Mouse (Mus musculus) neural tube, embryonic 14.5 days (tissue): ENCODE measurements around the gene Il33. TPM values are rescaled to one million over a fixed set of nuclear protein-coding genes. Genes with fewer than 3 reads are reported as not detected.

ENCODE experiments used
- ATAC-seq: fragments of 200-750 bp; cut with Nextera tagmentation; 2 replicates; pipeline ENCODE4 v1.8.0; 2017; ENCODE audit warnings: low read depth, mild to moderate bottlenecking, moderate TSS enrichment, moderate library complexity
- H3K27ac ChIP-seq: fragments of 300-500 bp; sonication (generic); 2 replicates; pipeline ENCODE4 v1.5.1; 2014; ENCODE audit warnings: low read depth, mild to moderate bottlenecking, control low read depth, low read length, moderate library complexity, mixed read lengths
- H3K27me3 ChIP-seq: fragments of 300-500 bp; sonication (generic); 2 replicates; pipeline ENCODE4 v1.6.1; 2014; ENCODE audit warnings: low read length; ENCODE audit not compliant: control insufficient read depth, insufficient read depth
- H3K36me3 ChIP-seq: fragments of 300-500 bp; sonication (generic); 2 replicates; pipeline ENCODE4 v1.6.1; 2014; ENCODE audit warnings: low read length, mixed read lengths; ENCODE audit not compliant: control insufficient read depth, insufficient read depth
- H3K4me1 ChIP-seq: fragments of 300-500 bp; sonication (generic); 2 replicates; pipeline ENCODE4 v1.6.1; 2014; ENCODE audit warnings: low read length; ENCODE audit not compliant: control insufficient read depth, insufficient read depth
- H3K4me2 ChIP-seq: fragments of 300-500 bp; sonication (generic); 2 replicates; pipeline ENCODE4 v1.6.1; 2014; ENCODE audit warnings: mild to moderate bottlenecking, low read depth, low read length, control low read depth
- H3K4me3 ChIP-seq: fragments of 300-500 bp; sonication (generic); 2 replicates; pipeline ENCODE4 v1.5.1; 2014; ENCODE audit warnings: low read depth, low read length, control low read depth, mixed read lengths
- H3K9ac ChIP-seq: fragments of 300-500 bp; sonication (generic); replicated peaks from 2 replicates; pipeline ENCODE4 v1.6.1; 2014; ENCODE audit warnings: low read depth, mild to moderate bottlenecking, control low read depth, low read length, mixed read lengths
- H3K9me3 ChIP-seq: fragments of 300-500 bp; sonication (generic); 2 replicates; pipeline ENCODE4 v1.6.1; 2016; ENCODE audit warnings: low read length; ENCODE audit not compliant: control insufficient read depth
- WGBS: fragments of 180-500 bp; shearing (Covaris S2); extraction: QIAGEN DNeasy Blood & Tissue Kit; methylation state at CpG from one replicate; pipeline ENCODE4 v1.1.7; 2014; 5-methylcytosine and 5-hydroxymethylcytosine counted together
- polyA plus RNA-seq: library from polyadenylated mRNA; unstranded; fragments of >200 nt; fragmentation: Nextera tagmentation; extraction: Ambion mirVana; gene quantifications from 2 replicates; pipeline ENCODE4 v1.2.1, GENCODE M21; 2014

The Il33 gene
- polyA plus RNA-seq, 1 experiment from 2014 or later: 0.74 TPM

DNA sequence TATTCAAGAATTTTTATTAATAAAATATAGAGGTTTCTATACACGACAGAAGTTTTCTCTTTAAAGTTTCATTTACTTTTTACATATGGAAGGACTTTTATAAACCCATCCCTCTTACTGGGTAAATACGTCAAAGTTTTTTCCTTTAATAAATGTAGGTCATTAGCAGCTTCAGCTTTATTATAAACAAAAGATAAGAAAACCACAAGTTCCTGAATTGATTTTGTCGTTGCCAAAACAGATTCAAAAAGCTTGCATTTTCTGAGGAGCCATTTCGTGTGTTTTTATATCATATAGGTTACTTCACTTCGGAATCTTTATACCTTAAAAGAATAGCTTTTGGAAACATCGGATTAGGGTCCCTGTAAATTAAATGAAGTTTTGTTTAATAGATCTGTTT, 76.6 kb downstream of the Il33 start:
- no peak overlapping the region for H3K4me3 ChIP-seq
- no peaks in the 10 kb centered on the region for H3K9me3 ChIP-seq
- ATAC-seq: no peak
- H3K9ac ChIP-seq: no peak overlapping the region
- H3K4me2 ChIP-seq: no peak overlapping the region
- H3K4me1 ChIP-seq: 0 out of 2 replicates have a peak, but pooled peaks cover 2% of the 10 kb centered on the region
- H3K36me3 ChIP-seq: no peaks in the 10 kb centered on the region
- no peaks in the 10 kb centered on the region for H3K27me3 ChIP-seq
- no peak overlapping the region for H3K27ac ChIP-seq
- 89% methylated on average over 6 of the region's 6 CpGs for WGBS

DNA sequence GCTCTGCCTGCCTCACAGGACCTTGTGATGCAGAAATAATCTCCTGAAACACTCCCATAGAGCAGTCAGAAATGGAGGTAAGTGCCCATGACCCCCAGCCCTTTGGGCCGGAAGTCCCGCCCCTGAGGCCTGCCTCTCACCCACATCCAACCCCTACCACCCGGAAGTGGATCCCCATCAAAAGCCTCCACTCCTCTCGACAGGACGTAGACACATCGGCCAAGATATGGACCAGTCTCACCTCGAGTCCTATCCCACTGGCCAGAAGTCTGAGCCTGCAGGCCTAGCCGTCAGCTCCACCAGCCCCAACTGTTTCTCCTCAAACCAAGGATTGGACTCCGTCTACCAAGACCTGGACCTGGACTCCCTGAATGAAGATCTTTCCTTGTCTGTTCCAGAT, 78.7 kb downstream of the Il33 start, which contains the start of gene Trpd52l3:
TSS of gene Trpd52l3 (plus strand) at position 170 of the 400 bp plus-strand sequence.
- no peaks in the 10 kb centered on the region for H3K9me3 ChIP-seq
- H3K4me2 ChIP-seq: no peak within 1 kb of the TSS
- ATAC-seq: no peak
- H3K9ac ChIP-seq: no peak within 1 kb of the TSS
- H3K36me3 ChIP-seq: no peaks in the 10 kb centered on the region
- no peaks in the 10 kb centered on the region for H3K27me3 ChIP-seq
- no peak within 1 kb of the TSS for H3K27ac ChIP-seq
- 96% methylated on average over 9 of the region's 9 CpGs for WGBS
- H3K4me1 ChIP-seq: 0 out of 2 replicates have a peak, but pooled peaks cover 2% of the 10 kb centered on the region
- no peak within 1 kb of the TSS for H3K4me3 ChIP-seq

DNA sequence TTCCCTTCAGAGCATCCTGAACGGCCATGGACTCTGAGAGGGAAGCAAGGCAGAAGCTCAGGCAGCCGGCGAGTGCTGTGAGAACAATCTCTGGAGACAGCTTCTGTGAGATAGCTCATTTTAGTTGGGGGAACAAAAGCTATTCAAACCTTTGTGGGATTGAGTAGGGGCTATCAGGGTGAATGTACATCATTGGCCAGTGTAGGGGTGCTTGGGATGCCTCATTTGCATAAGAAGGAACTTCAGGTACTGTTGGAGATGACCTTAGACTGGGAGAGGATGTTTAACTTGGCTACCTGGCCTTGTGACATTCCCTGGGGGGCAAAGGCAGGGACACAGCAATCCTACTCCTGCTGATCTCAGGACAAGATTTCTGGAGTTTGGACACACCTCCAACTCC, 81.5 kb downstream of the Il33 start:
- H3K4me3 ChIP-seq: no peak overlapping the region
- no peaks in the 10 kb centered on the region for H3K4me1 ChIP-seq
- no peak overlapping the region for H3K9ac ChIP-seq
- ATAC-seq: no peak
- no peaks in the 10 kb centered on the region for H3K36me3 ChIP-seq
- H3K4me2 ChIP-seq: no peak overlapping the region
- H3K27ac ChIP-seq: no peak overlapping the region
- WGBS: 73% methylated on average over 3 of the region's 3 CpGs
- H3K9me3 ChIP-seq: no peaks in the 10 kb centered on the region
- no peaks in the 10 kb centered on the region for H3K27me3 ChIP-seq

Other genes starting within 250 kb of the Il33 start
- not detected in 2 replicates for gene Mlana, start 227.3 kb upstream of the Il33 start, polyA plus RNA-seq
- 10.9 and 12.1 TPM in 2 replicates for gene 9930021J03Rik, start 119.1 kb upstream of the Il33 start, polyA plus RNA-seq
- gene Ranbp6, start 112.1 kb upstream of the Il33 start, polyA plus RNA-seq: 62.9 and 64.4 TPM in 2 replicates
- not detected in 2 replicates for gene Trpd52l3, start 78.7 kb downstream of the Il33 start, polyA plus RNA-seq
- gene Uhrf2, start 105.4 kb downstream of the Il33 start, polyA plus RNA-seq: 53.3 and 64.4 TPM in 2 replicates